Mouse (Mus musculus): ENCODE results near the gene Dse. TPM values are rescaled to one million over a fixed set of nuclear protein-coding genes. Genes with fewer than 3 reads are reported as not detected.

Dse gene
- polyA plus RNA-seq, 1 experiment from 2014 or later, result 5.8 TPM

- Histone ChIP-seq H3K9ac (replicated peaks) (no peak overlapping the region), H3K4me2 (ENCODE audit: low read depth, low read length) (no peak overlapping the region), H3K9me3 (ENCODE audit: low read length) (no peaks in the 10 kb centered on the region), H3K4me3 (ENCODE audit: low read depth, low read length) (no peak overlapping the region), H3K36me3 (replicated peaks; ENCODE audit: insufficient read depth, low read length) (no peaks in the 10 kb centered on the region), H3K27me3 (ENCODE audit: insufficient read depth, low read length) (no peaks in the 10 kb centered on the region), H3K27ac (ENCODE audit: low read depth) (no peak overlapping the region), H3K4me1 (ENCODE audit: insufficient read depth) (no peaks in the 10 kb centered on the region)
- no peak for TF ChIP-seq EP300 (IDR thresholded peaks at IDR 0.05; ENCODE audit: low read depth)
- TF ChIP-seq CTCF (IDR thresholded peaks at IDR 0.05; ENCODE audit: low read depth), result no peak
- ATAC-seq, result no peak
- no peak for DNase-seq
Observed at GRCm38 (mm10) chr10:34117770-34118169, 89.7 kb downstream of the Dse start.

GRCm38 (mm10) chr10:34117131-34117530 is 90.4 kb downstream of the Dse start:
- H3K9ac ChIP-seq (replicated peaks), result no peak overlapping the region
- no peaks in the 10 kb centered on the region for H3K4me1 ChIP-seq (ENCODE audit: insufficient read depth)
- DNase-seq (no peak), ATAC-seq (no peak)
- 44% methylated on average over 3 of the region's 3 CpGs for WGBS (ENCODE audit: insufficient replicate concordance)
- no peak for TF ChIP-seq CTCF (IDR thresholded peaks at IDR 0.05; ENCODE audit: low read depth)
- no peak for TF ChIP-seq EP300 (IDR thresholded peaks at IDR 0.05; ENCODE audit: low read depth)
- H3K9me3 ChIP-seq (ENCODE audit: low read length), result no peaks in the 10 kb centered on the region
- H3K4me3 ChIP-seq (ENCODE audit: low read depth, low read length), result no peak overlapping the region
- H3K27ac ChIP-seq (ENCODE audit: low read depth), result no peak overlapping the region
- no peaks in the 10 kb centered on the region for H3K36me3 ChIP-seq (replicated peaks; ENCODE audit: insufficient read depth, low read length)
- no peaks in the 10 kb centered on the region for H3K27me3 ChIP-seq (ENCODE audit: insufficient read depth, low read length)
- no peak overlapping the region for H3K4me2 ChIP-seq (ENCODE audit: low read depth, low read length)

- no peak overlapping the region for H3K4me2 ChIP-seq (ENCODE audit: low read depth, low read length)
- no peak for ATAC-seq
- no peak overlapping the region for H3K4me3 ChIP-seq (ENCODE audit: low read depth, low read length)
- TF ChIP-seq CTCF (IDR thresholded peaks at IDR 0.05; ENCODE audit: low read depth), result no peak
- no peak for TF ChIP-seq EP300 (IDR thresholded peaks at IDR 0.05; ENCODE audit: low read depth)
- 76% methylated on average over 4 of the region's 4 CpGs for WGBS (ENCODE audit: insufficient replicate concordance)
- H3K27me3 ChIP-seq (ENCODE audit: insufficient read depth, low read length), result no peaks in the 10 kb centered on the region
- H3K36me3 ChIP-seq (replicated peaks; ENCODE audit: insufficient read depth, low read length), result no peaks in the 10 kb centered on the region
- no peaks in the 10 kb centered on the region for H3K4me1 ChIP-seq (ENCODE audit: insufficient read depth)
- H3K9ac ChIP-seq (replicated peaks), result no peak overlapping the region
- DNase-seq, result no peak
- H3K9me3 ChIP-seq (ENCODE audit: low read length), result no peaks in the 10 kb centered on the region
- H3K27ac ChIP-seq (ENCODE audit: low read depth), result no peak overlapping the region
Observed at GRCm38 (mm10) chr10:34111964-34112738, 95.4 kb downstream of the Dse start.

- no peak overlapping the region for H3K27ac ChIP-seq (ENCODE audit: low read depth)
- WGBS (ENCODE audit: insufficient replicate concordance), result 59% methylated on average over 13 of the region's 13 CpGs
- no peaks in the 10 kb centered on the region for H3K9me3 ChIP-seq (ENCODE audit: low read length)
- no peak overlapping the region for H3K9ac ChIP-seq (replicated peaks)
- TF ChIP-seq CTCF (IDR thresholded peaks at IDR 0.05; ENCODE audit: low read depth) (no peak), EP300 (IDR thresholded peaks at IDR 0.05; ENCODE audit: low read depth) (no peak)
- H3K27me3 ChIP-seq (ENCODE audit: insufficient read depth, low read length), result no peaks in the 10 kb centered on the region
- no peak overlapping the region for H3K4me2 ChIP-seq (ENCODE audit: low read depth, low read length)
- H3K4me1 ChIP-seq (ENCODE audit: insufficient read depth), result no peaks in the 10 kb centered on the region
- H3K36me3 ChIP-seq (replicated peaks; ENCODE audit: insufficient read depth, low read length), result no peaks in the 10 kb centered on the region
- DNase-seq (no peak), ATAC-seq (no peak)
- H3K4me3 ChIP-seq (ENCODE audit: low read depth, low read length), result no peak overlapping the region
Observed at GRCm38 (mm10) chr10:34110863-34111465, 96.6 kb downstream of the Dse start.

Other genes with a start within 250 kb of the Dse start
- 49.4 and 51.3 TPM in 2 replicates for gene Rwdd1, start 188.1 kb downstream of the Dse start, polyA plus RNA-seq (2015; fragmentation: Nextera tagmentation; extraction: Ambion mirVana)
- not detected in 2 replicates for gene Trappc3l, start 170.1 kb downstream of the Dse start, polyA plus RNA-seq (2015; fragmentation: Nextera tagmentation; extraction: Ambion mirVana)
- not detected in 2 replicates for gene Calhm4, start 163.4 kb downstream of the Dse start, polyA plus RNA-seq (2015; fragmentation: Nextera tagmentation; extraction: Ambion mirVana)
- gene Calhm5, start 111.2 kb downstream of the Dse start, polyA plus RNA-seq (2015; fragmentation: Nextera tagmentation; extraction: Ambion mirVana), result 0.02 and 0.06 TPM in 2 replicates
- 3.9 and 4.1 TPM in 2 replicates for gene Calhm6, start 79.7 kb downstream of the Dse start, polyA plus RNA-seq (2015; fragmentation: Nextera tagmentation; extraction: Ambion mirVana)
- gene Tspyl1, start 74.5 kb upstream of the Dse start, polyA plus RNA-seq (2015; fragmentation: Nextera tagmentation; extraction: Ambion mirVana), result 20.7 and 21.0 TPM in 2 replicates
- gene Tspyl4, start 89.7 kb upstream of the Dse start, polyA plus RNA-seq (2015; fragmentation: Nextera tagmentation; extraction: Ambion mirVana), result 0.46 and 0.51 TPM in 2 replicates
- 0.06 and 0.08 TPM in 2 replicates for gene Col10a1, start 182.3 kb upstream of the Dse start, polyA plus RNA-seq (2015; fragmentation: Nextera tagmentation; extraction: Ambion mirVana)
- 7.3 and 8.0 TPM in 2 replicates for gene Nt5dc1, start 210.8 kb upstream of the Dse start, polyA plus RNA-seq (2015; fragmentation: Nextera tagmentation; extraction: Ambion mirVana)

Measured in liver, postnatal 0 days (tissue).